Mouse (Mus musculus) Patski (cell line): ENCODE measurements around the gene Fam241b. TPM values are rescaled to one million over a fixed set of nuclear protein-coding genes. Genes with fewer than 3 reads are reported as not detected.
A peak's percentile ranks its signal among the peaks of the same experiment; 100 is the strongest.

Experiments used
- ATAC-seq: fragments of 100-300 bp; one replicate; pipeline ENCODE4 v1.8.0; 2021
- CTCF ChIA-PET: fragments of 350-600 bp; sonication (Branson Sonifier 250); formaldehyde crosslinking; loops from one replicate; lab custom pipeline; 2022; ENCODE audit warnings: inconsistent platforms; lab: Charles Lee
- POLR2A ChIA-PET: fragments of 350-600 bp; sonication (Branson Sonifier 250); formaldehyde crosslinking; loops from one replicate; lab custom pipeline; 2022; ENCODE audit warnings: antibody characterized with exemption, inconsistent platforms; lab: Charles Lee
- DNase-seq: peaks from one replicate; pipeline ENCODE4 v3.0.0-alpha.2; 2011; ENCODE audit warnings: low read depth, low spot score
- H3K27me3 ChIP-seq: fragments of 371-371 bp; one replicate; pipeline ENCODE4 v1.5.1; 2021
- CTCF ChIP-seq: fragments of 100-300 bp; IDR thresholded peaks from one replicate; pipeline ENCODE4 v1.5.1; 2021
- in situ Hi-C: fragments of 300-500 bp; cut with MboI; formaldehyde crosslinking; loops from 3 replicates; pipeline ENCODE4 v1.11.1; 2018; ENCODE audit warnings: low pct_unique_long_range_greater_than_20kb, mixed read lengths
- polyA plus RNA-seq: library from polyadenylated mRNA; unstranded; gene quantifications from one replicate; pipeline ENCODE4 v1.2.3, GENCODE M21; 2021

The Fam241b gene
- 13.2 TPM for polyA plus RNA-seq

DNA sequence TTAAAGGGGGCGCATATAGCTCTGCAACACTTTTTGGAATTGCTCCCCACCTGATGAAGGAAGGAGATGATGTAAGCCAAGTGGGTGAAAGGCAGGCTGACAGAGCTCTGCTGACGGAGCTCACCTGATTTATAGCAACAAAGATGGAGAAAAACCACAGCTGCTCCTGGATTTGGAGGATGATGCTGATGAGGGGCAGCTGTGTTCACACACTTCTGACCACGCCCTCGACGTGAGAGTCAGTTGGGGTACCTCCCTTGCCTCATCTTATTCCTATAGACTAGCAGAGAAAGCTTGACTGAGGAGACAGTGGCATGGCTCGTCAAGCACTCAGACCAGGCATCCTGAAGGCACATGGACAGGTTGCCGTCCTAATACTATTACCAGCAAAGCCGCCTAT is at the start of gene Fam241b:
Gene Fam241b, minus strand, starts transcription at position 101 of the 400 bp plus-strand sequence.
- CTCF ChIA-PET, result no interaction called here
- TF ChIP-seq CTCF, result no peak
- POLR2A ChIA-PET, result no interaction called here
- DNase-seq (no peak), ATAC-seq (no peak)
- peaks cover 7% of the 10 kb centered on the region for H3K27me3 ChIP-seq
- in situ Hi-C loops, result no loop called here

DNA sequence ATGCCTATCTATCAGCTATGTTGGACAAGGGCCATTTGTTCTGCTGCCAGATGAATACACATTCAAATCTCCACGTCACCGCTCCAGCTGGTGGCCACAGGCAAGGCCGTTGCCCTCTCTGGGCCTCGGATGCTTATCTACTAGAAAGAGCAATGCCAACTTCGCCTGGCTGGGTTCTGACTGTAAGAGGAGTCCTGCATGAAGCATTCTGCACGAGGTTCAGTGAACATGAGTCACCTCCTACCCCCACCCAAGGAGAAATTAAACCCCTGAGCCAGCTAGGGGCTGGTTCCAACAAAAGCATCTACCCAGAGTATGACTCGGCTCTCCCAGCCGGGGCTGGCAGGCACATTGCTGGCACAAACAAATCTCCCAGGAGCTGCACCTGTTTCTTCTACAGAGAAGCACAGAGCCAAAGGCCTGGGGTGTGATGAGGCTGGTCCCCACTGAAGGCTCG is 49.0 kb upstream of the Fam241b start:
- no peak for TF ChIP-seq CTCF
- peak; percentile 72 for ATAC-seq
- POLR2A ChIA-PET, result interaction anchor here (0.6 to 1.1 kb wide), 2 partner anchors 44 to 94 kb away, joined by 3 read pairs; no protein-coding TSS in a partner anchor
- DNase-seq, result peak; percentile 85
- CTCF ChIA-PET, result interaction anchor here (1.7 kb wide), 1 partner anchor 16 kb away, joined by 3 read pairs; no protein-coding TSS in a partner anchor
- no peaks in the 10 kb centered on the region for H3K27me3 ChIP-seq
- in situ Hi-C loops, result loop anchor here (5.0 kb wide), 1 partner anchor 50 kb away; no protein-coding TSS in a partner anchor

DNA sequence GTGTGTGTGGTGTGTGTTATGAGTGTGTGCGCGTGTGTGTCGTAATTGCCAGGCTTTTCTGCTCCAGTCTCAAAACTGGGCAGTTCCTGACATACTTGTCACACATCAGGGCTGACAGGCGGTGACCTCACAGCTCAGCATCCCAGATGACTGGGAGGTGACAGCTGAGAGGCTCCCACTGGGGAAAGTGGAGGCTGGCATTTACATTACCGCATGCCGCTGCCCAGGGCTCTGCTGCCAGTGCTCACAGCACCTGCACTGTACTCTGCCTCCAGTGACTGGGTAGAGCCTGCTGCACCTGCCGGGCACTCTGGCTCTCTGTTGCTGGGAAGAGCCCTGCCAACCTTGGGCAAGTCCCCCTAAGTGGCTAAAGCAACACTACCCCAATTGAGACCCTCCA is 47.1 kb upstream of the Fam241b start:
- ChIA-PET POLR2A (interaction anchor here (0.8 kb wide), 1 partner anchor 70 kb away, joined by 3 read pairs; no protein-coding TSS in a partner anchor), CTCF (no interaction called here)
- H3K27me3 ChIP-seq, result no peaks in the 10 kb centered on the region
- TF ChIP-seq CTCF, result no peak
- no peak for ATAC-seq
- no peak for DNase-seq
- in situ Hi-C loops, result loop anchor here (5.0 kb wide), 1 partner anchor 51 kb away; no protein-coding TSS in a partner anchor

DNA sequence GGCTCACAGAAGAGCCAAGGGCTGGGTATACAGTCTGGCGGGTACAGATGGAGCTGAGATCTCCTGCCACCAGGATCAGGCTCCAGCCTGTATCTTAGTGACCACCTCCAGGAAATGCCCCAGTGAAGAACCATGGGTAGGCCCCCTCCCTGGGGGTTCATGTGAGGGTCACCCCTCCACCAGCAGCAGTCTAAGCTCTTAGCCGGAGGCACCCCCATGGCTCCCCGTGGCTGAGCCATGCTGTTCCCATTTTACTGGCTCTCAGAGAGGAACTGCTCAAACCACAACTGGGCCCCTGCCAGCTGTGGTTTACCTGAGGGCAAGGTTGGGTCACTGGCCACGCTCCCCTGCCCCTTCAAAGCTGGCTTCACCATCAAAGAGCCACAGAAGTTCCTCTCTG is 46.2 kb upstream of the Fam241b start:
- ChIA-PET POLR2A (interaction anchor here (1.2 kb wide), 1 partner anchor 52 kb away, joined by 3 read pairs; no protein-coding TSS in a partner anchor), CTCF (interaction anchor here (0.8 to 4.5 kb wide), 4 partner anchors 16 to 72 kb away, joined by 3 to 29 read pairs (median 4); no protein-coding TSS in a partner anchor)
- no peaks in the 10 kb centered on the region for H3K27me3 ChIP-seq
- no peak for TF ChIP-seq CTCF
- DNase-seq (peak; percentile 89), ATAC-seq (peak; percentile 48)
- in situ Hi-C loops, result loop anchor here (5.0 to 10.0 kb wide), 3 partner anchors 52 to 195 kb away; no protein-coding TSS in a partner anchor

DNA sequence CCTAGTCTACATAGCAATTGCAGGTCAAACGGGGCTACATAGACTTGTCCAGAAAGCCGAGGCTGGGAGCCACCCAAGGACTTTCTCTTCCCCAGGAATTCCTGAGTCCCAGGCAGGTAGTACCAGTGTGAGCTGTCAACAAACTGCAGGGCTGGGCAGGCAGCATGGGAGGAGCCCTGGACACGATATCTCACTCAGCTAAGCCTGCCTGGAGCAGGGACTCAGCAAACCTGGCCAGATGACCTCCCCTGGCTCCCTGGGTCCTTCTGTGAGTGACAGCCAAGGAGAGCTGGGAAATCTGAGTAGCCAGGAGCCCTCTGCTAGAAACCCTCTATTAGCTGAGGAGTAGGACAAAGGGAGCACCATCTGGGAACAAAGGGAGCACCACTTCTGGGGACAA is 45.6 kb upstream of the Fam241b start:
- no peak for TF ChIP-seq CTCF
- ChIA-PET POLR2A (interaction anchor here (1.2 kb wide), 1 partner anchor 53 kb away, joined by 3 read pairs; no protein-coding TSS in a partner anchor), CTCF (interaction anchor here (0.8 to 4.5 kb wide), 4 partner anchors 16 to 73 kb away, joined by 3 to 29 read pairs (median 4); no protein-coding TSS in a partner anchor)
- in situ Hi-C loops, result loop anchor here (5.0 to 10.0 kb wide), 2 partner anchors 87 to 195 kb away; no protein-coding TSS in a partner anchor
- DNase-seq (no peak), ATAC-seq (no peak)
- H3K27me3 ChIP-seq, result no peaks in the 10 kb centered on the region

DNA sequence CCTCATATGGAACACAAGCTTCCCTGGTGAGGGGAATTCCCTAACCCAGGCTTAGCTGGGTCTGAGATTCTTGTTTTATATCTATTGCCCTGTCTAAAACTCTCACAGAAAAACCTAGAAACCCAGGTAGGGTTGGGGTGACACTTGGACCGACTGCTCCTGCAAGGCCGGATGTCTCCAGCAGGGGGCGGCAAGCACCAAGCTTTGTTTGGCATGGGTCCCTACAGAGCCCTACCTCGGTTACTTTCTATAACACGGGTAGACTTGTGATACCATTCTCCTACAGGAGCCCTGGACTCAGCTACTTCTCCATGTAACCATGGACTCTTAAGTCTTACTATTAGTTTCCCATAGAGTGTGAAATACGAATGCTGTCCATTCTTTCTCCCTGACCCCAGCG is 43.2 kb upstream of the Fam241b start:
- no peak for ATAC-seq
- TF ChIP-seq CTCF, result no peak
- H3K27me3 ChIP-seq, result no peaks in the 10 kb centered on the region
- DNase-seq, result no peak
- ChIA-PET CTCF (interaction anchor here (1.0 to 4.5 kb wide), 11 partner anchors 8 to 80 kb away, joined by 3 to 29 read pairs (median 5); no protein-coding TSS in a partner anchor), POLR2A (no interaction called here)
- in situ Hi-C loops, result loop anchor here (5.0 to 10.0 kb wide), 2 partner anchors 85 to 198 kb away; no protein-coding TSS in a partner anchor

DNA sequence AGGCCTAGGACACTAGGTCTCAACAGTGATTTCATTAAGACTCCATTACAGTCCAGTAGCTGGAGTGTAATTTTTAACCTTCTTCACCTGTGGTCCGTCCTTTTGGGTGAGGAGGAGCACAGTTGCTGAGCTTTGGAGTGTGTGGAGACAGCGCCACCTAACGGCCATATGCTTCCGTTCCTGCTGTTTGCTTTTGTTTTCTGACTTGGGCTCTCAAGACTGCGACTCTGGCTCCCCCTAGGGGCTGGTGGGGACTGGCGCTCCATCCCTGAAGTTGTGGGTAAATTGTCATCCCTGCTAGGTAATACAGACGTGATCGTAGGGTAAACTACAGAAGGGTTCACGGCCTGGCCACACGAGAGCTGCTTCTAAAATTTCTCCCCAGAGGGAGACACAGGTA is 39.3 kb upstream of the Fam241b start:
- DNase-seq (peak; percentile 59), ATAC-seq (peak; percentile 80)
- no peak for TF ChIP-seq CTCF
- peaks cover under 1% of the 10 kb centered on the region for H3K27me3 ChIP-seq
- ChIA-PET CTCF (interaction anchor here (0.7 to 1.7 kb wide), 11 partner anchors 9 to 127 kb away, joined by 3 to 11 read pairs (median 4); no protein-coding TSS in a partner anchor), POLR2A (no interaction called here)
- in situ Hi-C loops, result loop anchor here (10.0 kb wide), 1 partner anchor 202 kb away; no protein-coding TSS in a partner anchor

DNA sequence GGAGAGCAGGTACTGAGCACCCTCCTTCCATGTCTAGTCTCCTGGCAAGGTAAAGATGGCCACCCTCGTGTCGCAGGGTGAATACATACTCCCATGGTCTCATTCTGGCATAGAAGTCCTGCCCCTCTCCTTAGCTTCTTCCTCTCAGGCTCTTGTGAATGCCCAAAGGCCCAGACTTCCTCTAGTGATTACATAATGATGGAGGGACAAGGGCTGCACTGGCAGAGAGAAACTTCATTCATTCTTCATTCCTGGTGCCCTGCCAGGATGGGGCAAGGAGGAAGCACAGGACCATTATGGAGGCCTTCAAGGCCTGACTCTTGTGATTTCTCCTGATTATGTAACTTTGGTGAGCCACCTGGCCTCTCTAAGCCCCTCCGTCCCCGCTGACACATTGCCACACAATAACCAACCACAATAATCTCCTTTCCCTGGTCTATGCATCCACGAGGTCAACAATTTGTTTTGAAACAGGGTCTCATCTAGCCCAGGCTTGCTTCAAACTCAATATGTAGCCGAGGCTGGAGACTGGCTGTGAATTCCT is 38.8 kb upstream of the Fam241b start:
- in situ Hi-C loops, result loop anchor here (10.0 kb wide), 1 partner anchor 202 kb away; no protein-coding TSS in a partner anchor
- peaks cover 5% of the 10 kb centered on the region for H3K27me3 ChIP-seq
- no peak for DNase-seq
- ChIA-PET CTCF (interaction anchor here (0.7 to 1.7 kb wide), 11 partner anchors 9 to 127 kb away, joined by 3 to 11 read pairs (median 4); no protein-coding TSS in a partner anchor), POLR2A (no interaction called here)
- no peak for TF ChIP-seq CTCF
- ATAC-seq, result no peak

DNA sequence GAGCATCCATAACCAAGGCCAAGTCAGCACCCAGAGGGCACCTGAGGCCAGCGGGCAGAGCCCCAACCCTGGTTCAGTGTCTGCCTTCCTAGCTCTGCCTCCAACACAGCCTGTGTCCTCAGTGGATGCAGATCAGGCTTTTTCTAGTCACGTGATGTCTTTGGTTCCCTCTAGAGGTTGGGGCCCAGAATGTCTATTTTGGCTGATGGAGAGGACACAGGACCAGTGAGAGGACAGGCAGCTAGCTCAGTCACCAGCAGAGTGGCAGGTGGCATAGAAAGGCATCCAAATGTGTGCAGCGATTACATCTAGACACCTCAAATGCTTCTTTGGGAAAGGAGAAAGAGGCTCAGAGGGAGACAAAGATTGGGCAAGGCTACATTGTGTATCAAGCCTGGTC is 38.0 kb upstream of the Fam241b start:
- no peak for DNase-seq
- peaks cover 7% of the 10 kb centered on the region for H3K27me3 ChIP-seq
- TF ChIP-seq CTCF, result no peak
- in situ Hi-C loops, result loop anchor here (10.0 kb wide), 1 partner anchor 203 kb away; no protein-coding TSS in a partner anchor
- ATAC-seq, result no peak
- POLR2A ChIA-PET, result no interaction called here
- CTCF ChIA-PET, result interaction anchor here (1.7 kb wide), 1 partner anchor 77 kb away, joined by 11 read pairs; no protein-coding TSS in a partner anchor

DNA sequence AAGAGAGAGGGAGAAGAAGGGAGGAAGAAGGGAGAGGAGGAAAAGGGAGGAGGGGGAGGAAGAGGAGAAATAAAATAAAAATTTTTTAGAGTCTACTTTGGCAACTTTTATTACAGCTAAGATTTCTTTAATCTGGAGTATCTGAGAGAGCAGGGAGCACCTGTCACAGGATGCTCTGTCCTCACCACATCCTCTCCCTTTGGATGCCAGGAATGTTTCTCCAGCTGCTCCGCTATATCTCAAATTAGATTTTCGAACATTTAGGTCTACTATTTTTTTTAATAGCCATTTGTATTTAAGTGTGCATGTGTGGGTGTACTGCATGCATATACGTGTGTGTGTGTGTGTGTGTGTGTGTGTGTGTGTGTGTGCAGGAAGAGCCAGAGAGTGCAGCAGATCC is 36.2 kb upstream of the Fam241b start:
- no peak for TF ChIP-seq CTCF
- POLR2A ChIA-PET, result no interaction called here

More for the DNA sequence above, 36.2 kb upstream of the Fam241b start:
- DNase-seq (no peak), ATAC-seq (no peak)
- CTCF ChIA-PET, result no interaction called here
- peaks cover 10% of the 10 kb centered on the region for H3K27me3 ChIP-seq
- in situ Hi-C loops, result loop anchor here (10.0 kb wide), 1 partner anchor 205 kb away; no protein-coding TSS in a partner anchor
